Mouse (Mus musculus): ENCODE data around the gene Dgcr2. TPM values are rescaled to one million over a fixed set of nuclear protein-coding genes. Genes with fewer than 3 reads are reported as not detected.
A peak's percentile ranks its signal among the peaks of the same experiment; 100 is the strongest.

Dgcr2 gene
- polyA plus RNA-seq, 1 experiment from 2014 or later = 97.9 TPM

DNA sequence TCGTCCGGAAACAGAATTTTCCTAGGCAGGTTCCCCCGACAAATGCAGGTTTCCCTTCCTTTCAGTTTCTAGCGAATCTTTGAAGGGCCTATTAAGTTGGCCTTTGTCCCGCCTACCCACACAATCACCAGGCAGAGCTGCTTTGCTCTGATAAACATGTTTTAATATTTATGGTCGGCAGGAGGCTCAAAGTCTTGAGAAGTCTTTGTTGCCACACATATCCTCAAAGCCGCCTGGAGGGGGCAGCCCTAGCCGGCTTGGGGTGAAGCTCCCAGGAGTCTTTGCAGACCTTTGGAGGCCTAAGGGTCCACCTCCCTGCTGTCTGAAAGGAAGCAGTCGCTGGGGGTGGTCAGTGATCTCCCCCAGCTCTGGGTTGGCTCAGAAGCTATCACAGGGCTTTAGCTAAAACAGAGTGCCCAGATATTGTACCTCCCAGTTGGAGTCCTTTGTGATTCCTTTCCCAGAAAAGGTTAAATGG is 30.3 kb upstream of the Dgcr2 start:
- Histone ChIP-seq H3K4me2 (peak overlapping the region; percentile 86), H3K27ac (peak overlapping the region; percentile 80), H3K36me3 (replicated peaks) (peaks cover 25% of the 10 kb centered on the region), H3K4me3 (replicated peaks) (peak overlapping the region; percentile 84), H3K9ac (peak overlapping the region; percentile 74), H3K27me3 (peaks cover 36% of the 10 kb centered on the region), H3K9me3 (no peaks in the 10 kb centered on the region), H3K4me1 (peaks cover 23% of the 10 kb centered on the region)
- ATAC-seq (ENCODE audit: low FRiP score) = peak; percentile 31
- WGBS = under 1% methylated on average over 9 of the region's 9 CpGs

GRCm38 (mm10) chr16:17928087-17928580 is 29.8 kb upstream of the Dgcr2 start, which contains the start of gene Slc25a1:
Gene Slc25a1, minus strand, starts transcription at chr16:17928219.
- Histone ChIP-seq H3K36me3 (replicated peaks) (peaks cover 25% of the 10 kb centered on the region), H3K27me3 (peaks cover 31% of the 10 kb centered on the region), H3K4me2 (peak within 1 kb of the TSS; percentile 86), H3K9me3 (no peaks in the 10 kb centered on the region), H3K27ac (peak within 1 kb of the TSS; percentile 80), H3K4me3 (replicated peaks) (peak within 1 kb of the TSS; percentile 84), H3K4me1 (peaks cover 23% of the 10 kb centered on the region), H3K9ac (peak within 1 kb of the TSS; percentile 74)
- WGBS = under 1% methylated on average over 47 of the region's 47 CpGs
- peak; percentile 90 for ATAC-seq (ENCODE audit: low FRiP score)

DNA sequence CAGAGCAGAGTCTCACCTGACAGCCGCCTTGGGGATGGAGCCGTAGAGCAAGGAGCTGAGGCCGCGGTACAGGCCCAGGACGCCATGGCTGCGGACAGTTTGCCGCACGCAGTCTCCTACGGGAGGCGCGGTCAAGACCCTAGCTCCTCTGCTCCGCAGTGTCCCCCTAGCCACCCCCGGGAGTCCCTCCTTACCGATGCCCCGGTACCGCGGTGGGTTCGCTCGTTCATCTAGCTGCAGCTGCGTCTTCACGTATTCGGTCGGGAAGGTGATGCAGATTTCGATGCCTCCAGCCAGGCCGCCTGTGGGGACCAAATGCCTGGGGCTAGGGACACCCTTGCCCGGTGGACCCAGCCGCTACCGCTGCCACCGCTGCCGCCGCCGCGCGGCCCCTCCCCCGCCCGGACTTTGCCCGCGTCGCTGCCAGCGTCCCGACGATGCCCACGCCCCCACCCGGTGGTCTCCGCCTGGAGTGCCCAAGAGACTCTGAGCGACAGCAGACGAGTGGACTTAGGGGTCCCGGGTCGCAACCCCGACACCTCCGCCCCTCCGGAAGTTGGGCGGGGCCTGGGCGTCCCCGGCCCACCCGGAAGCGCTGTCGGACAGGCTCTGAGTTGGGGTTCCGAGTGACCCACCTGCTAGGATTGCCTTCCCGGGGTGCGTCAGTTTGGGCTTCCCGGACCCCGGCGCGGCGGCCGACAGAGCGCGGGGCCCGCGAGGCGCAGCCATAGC is 29.2 kb upstream of the Dgcr2 start:
- peaks cover 31% of the 10 kb centered on the region for H3K27me3 ChIP-seq
- peak overlapping the region; percentile 74 for H3K9ac ChIP-seq
- WGBS = under 1% methylated on average over 72 of the region's 72 CpGs
- peaks cover 28% of the 10 kb centered on the region for H3K4me1 ChIP-seq
- peak; percentile 56 for ATAC-seq (ENCODE audit: low FRiP score)
- H3K9me3 ChIP-seq = no peaks in the 10 kb centered on the region
- peak overlapping the region; percentile 80 for H3K27ac ChIP-seq
- H3K36me3 ChIP-seq (replicated peaks) = peaks cover 25% of the 10 kb centered on the region
- H3K4me2 ChIP-seq = peak overlapping the region; percentile 86
- peak overlapping the region; percentile 84 for H3K4me3 ChIP-seq (replicated peaks)

- Histone ChIP-seq H3K27ac (peak overlapping the region; percentile 90), H3K9ac (peak overlapping the region; percentile 85), H3K9me3 (no peaks in the 10 kb centered on the region), H3K36me3 (replicated peaks) (peaks cover 25% of the 10 kb centered on the region), H3K4me1 (peaks cover 32% of the 10 kb centered on the region), H3K4me2 (peak overlapping the region; percentile 96), H3K4me3 (replicated peaks) (peak overlapping the region; percentile 57), H3K27me3 (peaks cover 37% of the 10 kb centered on the region)
- ATAC-seq (ENCODE audit: low FRiP score) = peak; percentile 8; the same call in 1 of the 2 replicates
- WGBS = under 1% methylated on average over 14 of the region's 14 CpGs
Measured at GRCm38 (mm10) chr16:17922163-17922538, 23.8 kb upstream of the Dgcr2 start.

DNA sequence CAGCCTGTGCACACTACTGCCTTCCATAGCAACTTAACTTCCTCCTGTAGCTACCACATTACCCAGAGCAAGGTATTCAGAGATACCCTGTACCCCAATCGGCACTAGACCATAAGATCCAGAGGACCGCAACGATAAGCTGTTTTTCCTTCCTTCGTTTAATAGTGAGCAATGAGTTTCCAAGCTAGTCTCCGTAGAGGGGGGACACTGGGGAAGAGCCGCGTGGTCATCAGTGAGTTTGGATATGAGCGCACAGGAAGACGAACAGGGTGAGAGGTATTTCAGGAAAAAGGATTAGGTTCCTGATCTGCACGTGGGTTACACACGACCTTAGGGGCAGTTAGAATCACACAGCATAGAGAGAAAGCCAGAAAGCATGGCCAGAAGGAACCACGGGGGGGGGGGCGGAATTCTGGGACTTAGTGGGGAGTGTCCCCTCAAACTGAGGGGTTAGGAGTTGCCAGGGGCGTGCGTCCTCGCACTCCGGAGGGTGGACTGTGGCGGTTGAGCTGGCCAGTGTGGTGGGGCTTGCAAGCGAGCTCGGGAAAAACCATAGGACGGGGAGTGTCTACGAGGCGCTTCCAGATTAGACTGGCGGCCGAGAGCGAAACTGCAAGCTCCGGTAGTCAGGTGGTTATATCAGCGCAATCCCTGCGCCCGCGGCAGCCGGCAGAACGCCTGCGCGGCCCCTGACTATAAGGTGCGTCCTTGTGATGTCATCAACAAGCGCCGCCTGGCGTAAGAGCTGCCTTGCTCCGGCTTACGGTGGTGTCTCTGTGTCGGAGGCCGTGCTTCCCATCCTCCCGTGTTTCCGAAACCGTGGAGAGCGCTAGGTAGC is 23.2 kb upstream of the Dgcr2 start:
- Histone ChIP-seq H3K4me1 (peaks cover 26% of the 10 kb centered on the region), H3K36me3 (replicated peaks) (peaks cover 23% of the 10 kb centered on the region), H3K4me2 (peak overlapping the region; percentile 96), H3K9ac (peak overlapping the region; percentile 85), H3K9me3 (no peaks in the 10 kb centered on the region), H3K27me3 (peaks cover 42% of the 10 kb centered on the region), H3K4me3 (replicated peaks) (peak overlapping the region; percentile 57), H3K27ac (peak overlapping the region; percentile 90)
- peak; percentile 97 for ATAC-seq (ENCODE audit: low FRiP score)
- 2% methylated on average over 47 of the region's 47 CpGs for WGBS

DNA sequence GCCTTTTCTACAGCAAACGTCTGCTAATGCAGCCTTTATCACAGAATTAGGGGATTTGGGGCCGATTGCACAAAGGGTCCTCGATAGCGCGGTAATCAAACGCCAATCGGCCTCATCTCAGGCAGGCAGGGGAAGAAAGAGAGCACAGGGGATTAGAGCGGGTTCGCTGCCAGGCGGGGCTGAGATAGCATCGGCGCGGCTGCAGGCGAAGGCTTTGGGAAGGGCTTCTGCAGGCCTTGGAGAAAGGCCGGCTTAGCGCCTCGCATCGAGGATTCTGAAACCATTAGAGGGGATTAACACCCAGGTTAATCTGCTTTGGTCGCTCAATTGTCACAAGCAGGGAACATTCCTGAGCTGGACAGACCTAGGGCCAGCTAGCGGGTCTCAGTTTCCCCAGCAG is 22.2 kb upstream of the Dgcr2 start:
- Histone ChIP-seq H3K4me3 (replicated peaks) (peak overlapping the region; percentile 14), H3K4me2 (peak overlapping the region; percentile 96), H3K27ac (0 out of 2 replicates have a peak overlapping the region, but pooled peaks have one; percentile 19), H3K9ac (peak overlapping the region; percentile 67), H3K4me1 (peaks cover 24% of the 10 kb centered on the region), H3K9me3 (no peaks in the 10 kb centered on the region), H3K36me3 (replicated peaks) (peaks cover 14% of the 10 kb centered on the region), H3K27me3 (peaks cover 46% of the 10 kb centered on the region)
- WGBS = 3% methylated on average over 20 of the region's 20 CpGs
- ATAC-seq (ENCODE audit: low FRiP score) = no peak

DNA sequence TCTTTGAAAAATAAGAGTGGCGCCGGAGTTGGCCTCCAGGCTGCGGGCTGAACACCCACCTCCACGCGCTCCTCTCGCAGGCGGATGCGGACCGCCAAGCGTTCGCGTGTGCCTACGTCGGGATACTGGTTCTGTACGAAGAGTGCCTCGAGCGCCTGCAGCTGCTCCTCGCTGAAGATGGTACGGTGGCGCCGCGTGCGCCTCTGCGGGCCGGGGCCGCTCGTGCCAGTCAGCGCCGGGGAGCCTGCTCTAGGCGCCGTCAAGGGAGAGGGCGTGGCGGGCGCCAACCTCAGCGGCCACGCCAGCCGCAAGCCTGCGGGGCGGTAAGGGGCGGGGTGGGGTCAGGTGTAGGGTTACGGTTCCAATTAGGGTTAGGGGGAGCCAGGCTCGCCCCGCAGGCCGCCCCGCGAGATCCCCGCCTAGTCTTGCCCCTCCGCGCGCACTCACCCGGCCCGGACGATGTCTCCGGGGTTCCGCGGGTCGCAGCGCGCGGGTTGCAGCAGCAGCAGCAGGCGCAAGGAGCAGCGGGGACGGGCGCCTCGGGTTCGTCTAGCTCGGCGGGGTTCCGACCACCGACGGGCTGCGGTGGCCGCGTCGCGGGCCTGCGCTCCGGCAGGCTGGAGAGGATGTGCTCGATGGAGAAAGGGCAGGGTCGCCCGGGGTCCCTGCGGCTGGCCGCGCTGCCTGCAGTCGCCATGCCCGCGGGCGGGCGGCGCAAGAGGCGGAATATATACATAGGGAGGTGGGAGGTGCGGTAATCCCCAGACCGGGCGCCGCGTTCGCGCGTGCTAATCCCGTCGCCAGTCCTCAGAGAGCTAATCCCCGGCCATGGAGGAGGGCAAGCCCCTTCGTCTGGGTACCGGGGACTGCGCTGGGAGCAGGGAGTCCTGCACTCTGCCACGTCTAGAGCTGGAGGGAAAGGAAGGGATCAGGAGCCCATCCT is 16.2 kb upstream of the Dgcr2 start, which contains the start of gene Gsc2:
Gene Gsc2, minus strand, starts transcription at position 753 of the 943 bp plus-strand sequence.
- H3K27ac ChIP-seq = no peak within 1 kb of the TSS
- under 1% methylated on average over 104 of the region's 106 CpGs for WGBS
- ATAC-seq (ENCODE audit: low FRiP score) = no peak

GRCm38 (mm10) chr16:17911052-17911595 is 12.8 kb upstream of the Dgcr2 start, which contains the start of gene Ess2:
Gene Ess2, minus strand, starts transcription at chr16:17911348.
- Histone ChIP-seq H3K27ac (0 out of 2 replicates have a peak within 1 kb of the TSS, but pooled peaks have one; percentile 27), H3K36me3 (replicated peaks) (peaks cover 33% of the 10 kb centered on the region), H3K4me2 (peak within 1 kb of the TSS; percentile 95), H3K9me3 (no peaks in the 10 kb centered on the region), H3K4me3 (replicated peaks) (peak within 1 kb of the TSS; percentile 65), H3K27me3 (peaks cover 45% of the 10 kb centered on the region), H3K9ac (peak within 1 kb of the TSS; percentile 80), H3K4me1 (peaks cover 20% of the 10 kb centered on the region)
- WGBS = under 1% methylated on average over 35 of the region's 35 CpGs
- ATAC-seq (ENCODE audit: low FRiP score) = peak; percentile 95

More for the DNA sequence above, 16.2 kb upstream of the Dgcr2 start, which contains the start of gene Gsc2:
- Histone ChIP-seq H3K9me3 (no peaks in the 10 kb centered on the region), H3K4me3 (replicated peaks) (peak within 1 kb of the TSS; percentile 38), H3K9ac (peak within 1 kb of the TSS; percentile 49), H3K4me1 (peaks cover 20% of the 10 kb centered on the region), H3K27me3 (peaks cover 70% of the 10 kb centered on the region), H3K36me3 (replicated peaks) (no peaks in the 10 kb centered on the region), H3K4me2 (peak within 1 kb of the TSS; percentile 58)

GRCm38 (mm10) chr16:17896091-17896490 is 2.3 kb downstream of the Dgcr2 start:
- Histone ChIP-seq H3K9me3 (no peaks in the 10 kb centered on the region), H3K4me3 (replicated peaks) (no peak overlapping the region), H3K27ac (no peak overlapping the region), H3K4me1 (peaks cover 8% of the 10 kb centered on the region), H3K9ac (no peak overlapping the region), H3K36me3 (replicated peaks) (peaks cover 34% of the 10 kb centered on the region), H3K27me3 (no peaks in the 10 kb centered on the region; the same call in 1 of the 2 replicates), H3K4me2 (no peak overlapping the region)
- no peak for ATAC-seq (ENCODE audit: low FRiP score)

DNA sequence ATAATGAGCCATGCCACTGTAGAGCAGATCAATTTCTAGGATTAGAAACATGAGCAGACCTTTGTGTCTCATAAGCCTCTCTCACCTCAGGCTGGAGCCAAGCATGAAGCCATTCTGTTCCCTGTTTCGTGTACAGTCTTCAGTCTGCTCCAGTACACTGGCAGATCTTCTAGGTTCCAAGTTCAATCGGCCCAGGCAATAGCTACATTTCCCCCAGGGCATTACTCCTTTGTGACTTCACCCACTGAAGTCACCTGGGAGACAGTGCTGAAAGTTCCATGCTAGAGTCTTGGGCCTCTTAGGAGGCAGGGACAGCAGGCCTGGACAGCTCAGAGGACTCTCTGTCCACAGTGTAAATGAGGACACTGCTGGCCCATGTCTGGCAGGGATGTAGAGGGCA is 4.4 kb downstream of the Dgcr2 start, which contains the start of gene Tssk1:
Gene Tssk1, plus strand, starts transcription at position 301 of the 400 bp plus-strand sequence.
- no peaks in the 10 kb centered on the region; the same call in 1 of the 2 replicates for H3K27me3 ChIP-seq
- WGBS = 85% methylated on average over 2 of the region's 2 CpGs

DNA sequence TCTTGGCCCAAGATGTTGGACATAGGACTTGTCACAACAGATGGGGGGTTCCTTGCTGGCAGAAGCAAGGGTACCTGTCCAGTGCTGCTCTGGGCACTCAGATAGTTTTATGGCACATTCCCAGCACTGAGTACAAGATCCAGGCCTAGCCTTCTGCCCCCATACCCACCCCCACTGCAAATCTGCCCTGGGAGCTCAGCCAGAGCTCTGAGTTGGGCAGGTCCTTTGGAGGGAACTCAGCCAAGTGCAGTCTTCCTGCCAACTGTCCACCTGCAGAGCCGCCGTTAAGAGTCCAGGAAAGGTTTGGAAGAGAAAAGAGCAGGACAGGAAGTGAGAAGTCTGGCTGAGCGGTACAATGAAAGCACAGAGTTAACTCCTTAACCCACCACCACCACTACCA is 5.8 kb downstream of the Dgcr2 start:
- no peak for ATAC-seq (ENCODE audit: low FRiP score)
- H3K4me1 ChIP-seq = peaks cover 22% of the 10 kb centered on the region
- WGBS = 89% methylated on average over 3 of the region's 3 CpGs
- no peaks in the 10 kb centered on the region for H3K36me3 ChIP-seq (replicated peaks)
- no peak overlapping the region for H3K9ac ChIP-seq
- H3K9me3 ChIP-seq = no peaks in the 10 kb centered on the region
- no peak overlapping the region for H3K4me3 ChIP-seq (replicated peaks)
- H3K27ac ChIP-seq = no peak overlapping the region
- H3K27me3 ChIP-seq = no peaks in the 10 kb centered on the region; the same call in 1 of the 2 replicates
- H3K4me2 ChIP-seq = no peak overlapping the region

More for the DNA sequence above, 4.4 kb downstream of the Dgcr2 start, which contains the start of gene Tssk1:
- Histone ChIP-seq H3K4me1 (peaks cover 22% of the 10 kb centered on the region), H3K27ac (no peak within 1 kb of the TSS), H3K4me3 (replicated peaks) (no peak within 1 kb of the TSS), H3K4me2 (no peak within 1 kb of the TSS), H3K9ac (no peak within 1 kb of the TSS), H3K9me3 (no peaks in the 10 kb centered on the region), H3K36me3 (replicated peaks) (peaks cover 12% of the 10 kb centered on the region)
- ATAC-seq (ENCODE audit: low FRiP score) = no peak

Measured in forebrain, embryonic 12.5 days (tissue).